Mouse (Mus musculus) adrenal gland, adult (tissue): Measurements from ENCODE around the gene Drd5.
A peak's percentile ranks its signal among the peaks of the same experiment; 100 is the strongest.

Experiments used
- DNase-seq, 2 experiments: peaks; one replicate each; pipeline ENCODE4 v3.0.0; 2022 to 2023; ENCODE audit warnings: low spot score in 1 of 2; ENCODE audit not compliant: inconsistent age in 2 of 2

Gene Drd5

GRCm38 (mm10) chr5:38318966-38319786 lies at the start of gene Drd5:
Gene Drd5 (plus strand): TSS chr5:38319367.
- no peak for DNase-seq

- no peak for DNase-seq
Measured at GRCm38 (mm10) chr5:38270942-38271341, 48.2 kb upstream of the Drd5 start.

- DNase-seq, result no peak
Measured at GRCm38 (mm10) chr5:38273831-38274230, 45.3 kb upstream of the Drd5 start.

GRCm38 (mm10) chr5:38275771-38276170 lies 43.4 kb upstream of the Drd5 start, which contains the start of gene Otop1:
Gene Otop1 (plus strand): TSS chr5:38275972.
- no peak for DNase-seq

GRCm38 (mm10) chr5:38276451-38276850 lies 42.7 kb upstream of the Drd5 start:
- no peak for DNase-seq

- peak in 1 of 2 experiments; percentile 34 for DNase-seq
Measured at GRCm38 (mm10) chr5:38277098-38277866, 41.9 kb upstream of the Drd5 start.

GRCm38 (mm10) chr5:38277936-38278600 lies 41.1 kb upstream of the Drd5 start:
- DNase-seq, result peak in 1 of 2 experiments; percentile 51

GRCm38 (mm10) chr5:38280075-38280474 lies 39.1 kb upstream of the Drd5 start:
- no peak for DNase-seq

- no peak for DNase-seq
Measured at GRCm38 (mm10) chr5:38285724-38286123, 33.4 kb upstream of the Drd5 start.

GRCm38 (mm10) chr5:38288476-38288875 lies 30.7 kb upstream of the Drd5 start:
- no peak for DNase-seq

- no peak for DNase-seq
Measured at GRCm38 (mm10) chr5:38301761-38302411, 17.3 kb upstream of the Drd5 start.

GRCm38 (mm10) chr5:38302651-38303050 lies 16.5 kb upstream of the Drd5 start:
- no peak for DNase-seq

GRCm38 (mm10) chr5:38305241-38305640 lies 13.9 kb upstream of the Drd5 start:
- peak in 1 of 2 experiments; percentile 54 for DNase-seq

- peak; percentile 86 to 97 for DNase-seq
Measured at GRCm38 (mm10) chr5:38307255-38308101, 11.7 kb upstream of the Drd5 start.

- DNase-seq, result peak; percentile 44 to 86
Measured at GRCm38 (mm10) chr5:38308873-38309272, 10.3 kb upstream of the Drd5 start.

- no peak for DNase-seq
Measured at GRCm38 (mm10) chr5:38309795-38310194, 9.4 kb upstream of the Drd5 start.

- DNase-seq, result no peak
Measured at GRCm38 (mm10) chr5:38333381-38333780, 14.2 kb downstream of the Drd5 start.

- DNase-seq, result no peak
Measured at GRCm38 (mm10) chr5:38334582-38334981, 15.4 kb downstream of the Drd5 start.

GRCm38 (mm10) chr5:38343101-38343500 lies 23.9 kb downstream of the Drd5 start:
- no peak for DNase-seq
